Mouse (Mus musculus) ES-Bruce4 (cell line): ENCODE measurements at regions not wholly inside any gene's neighbourhood (a gene's known extent, or its start where the extent isn't known, plus 50 kb on each side); places are given as distances from the start of the nearest gene placed in this dataset.

Experiments used
- CTCF ChIP-seq: IDR thresholded peaks from one replicate; pipeline ENCODE4 v1.8.1; 2011; ENCODE audit warnings: low read depth, low read length
- EP300 ChIP-seq: IDR thresholded peaks from 2 replicates; pipeline ENCODE4 v1.6.1; 2011; ENCODE audit warnings: low read depth, low read length; ENCODE audit not compliant: insufficient read depth
- POLR2A ChIP-seq: IDR thresholded peaks from one replicate; pipeline ENCODE4 v1.8.1; 2011; ENCODE audit warnings: low read length; ENCODE audit not compliant: insufficient read depth

- TF ChIP-seq CTCF (no peak), POLR2A (no peak), EP300 (no peak)
These were observed 110.0 kb downstream of the Dhx15 start for GRCm38 (mm10) chr5:52080268-52080667.
